Mouse (Mus musculus) thymus, adult 2 months (tissue): Measurements from ENCODE around the gene Anapc2. TPM values are rescaled to one million over a fixed set of nuclear protein-coding genes. Genes with fewer than 3 reads are reported as not detected.

Experiments
- DNase-seq: peaks from one replicate; pipeline ENCODE4 v3.0.0; 2021
- H3K27ac ChIP-seq: fragments of 200-500 bp; 2 replicates; pipeline ENCODE4 v1.5.1; 2012; ENCODE audit warnings: low read length, control low read depth; ENCODE audit not compliant: control insufficient read depth, insufficient read depth
- H3K27me3 ChIP-seq: fragments of 200-500 bp; 2 replicates; pipeline ENCODE4 v1.6.1; 2012; ENCODE audit warnings: mild to moderate bottlenecking, low read length, moderate library complexity, mixed read lengths; ENCODE audit not compliant: control insufficient read depth, insufficient read depth
- H3K36me3 ChIP-seq: fragments of 200-500 bp; 2 replicates; pipeline ENCODE4 v1.6.1; 2012; ENCODE audit warnings: mild to moderate bottlenecking, low read length, moderate library complexity; ENCODE audit not compliant: control insufficient read depth, insufficient read depth
- H3K4me1 ChIP-seq: fragments of 200-500 bp; replicated peaks from 2 replicates; pipeline ENCODE4 v1.6.1; 2012; ENCODE audit warnings: low read length; ENCODE audit not compliant: control insufficient read depth, insufficient read depth
- H3K4me3 ChIP-seq: fragments of 200-500 bp; 2 replicates; pipeline ENCODE4 v1.5.1; 2012; ENCODE audit warnings: mild to moderate bottlenecking, low read length, control low read depth, moderate library complexity; ENCODE audit not compliant: control insufficient read depth, insufficient read depth
- CTCF ChIP-seq: fragments of 200-500 bp; IDR thresholded peaks from 2 replicates; pipeline ENCODE4 v1.5.1; 2012; ENCODE audit warnings: mild to moderate bottlenecking, control low read depth, low read length, moderate library complexity, borderline replicate concordance; ENCODE audit not compliant: control insufficient read depth, poor library complexity, insufficient read depth; ENCODE audit errors: extremely low read depth
- POLR2A ChIP-seq: fragments of 200-500 bp; IDR thresholded peaks from 2 replicates; pipeline ENCODE4 v1.6.1; 2012; ENCODE audit warnings: mild to moderate bottlenecking, low read length, control low read depth, moderate library complexity; ENCODE audit not compliant: control insufficient read depth, poor library complexity, insufficient read depth; ENCODE audit errors: extremely low read depth
- WGBS: fragments of 180-500 bp; shearing (Covaris S2); methylation state at CpG from one replicate; pipeline ENCODE4 v1.1.7; 2018; 5-methylcytosine and 5-hydroxymethylcytosine counted together
- polyA plus RNA-seq: library from polyadenylated mRNA; depleted of rRNA; stranded (reverse); fragments of >200 nt; gene quantifications from 2 replicates; pipeline ENCODE4 v1.2.3, GENCODE M21; 2012

Gene Anapc2
- polyA plus RNA-seq, 1 experiment: 144 TPM

- H3K36me3 ChIP-seq: peaks cover under 1% of the 10 kb centered on the region
- WGBS: 90% methylated on average over 3 of the region's 3 CpGs
- H3K4me1 ChIP-seq: peaks cover 22% of the 10 kb centered on the region
- DNase-seq: no peak
- TF ChIP-seq CTCF: no peak
- TF ChIP-seq POLR2A: no peak
- H3K4me3 ChIP-seq: no peak overlapping the region
- no peaks in the 10 kb centered on the region for H3K27me3 ChIP-seq
- H3K27ac ChIP-seq: no peak overlapping the region
Observed at GRCm38 (mm10) chr2:25264851-25265250, 7.4 kb upstream of the Anapc2 start.

DNA sequence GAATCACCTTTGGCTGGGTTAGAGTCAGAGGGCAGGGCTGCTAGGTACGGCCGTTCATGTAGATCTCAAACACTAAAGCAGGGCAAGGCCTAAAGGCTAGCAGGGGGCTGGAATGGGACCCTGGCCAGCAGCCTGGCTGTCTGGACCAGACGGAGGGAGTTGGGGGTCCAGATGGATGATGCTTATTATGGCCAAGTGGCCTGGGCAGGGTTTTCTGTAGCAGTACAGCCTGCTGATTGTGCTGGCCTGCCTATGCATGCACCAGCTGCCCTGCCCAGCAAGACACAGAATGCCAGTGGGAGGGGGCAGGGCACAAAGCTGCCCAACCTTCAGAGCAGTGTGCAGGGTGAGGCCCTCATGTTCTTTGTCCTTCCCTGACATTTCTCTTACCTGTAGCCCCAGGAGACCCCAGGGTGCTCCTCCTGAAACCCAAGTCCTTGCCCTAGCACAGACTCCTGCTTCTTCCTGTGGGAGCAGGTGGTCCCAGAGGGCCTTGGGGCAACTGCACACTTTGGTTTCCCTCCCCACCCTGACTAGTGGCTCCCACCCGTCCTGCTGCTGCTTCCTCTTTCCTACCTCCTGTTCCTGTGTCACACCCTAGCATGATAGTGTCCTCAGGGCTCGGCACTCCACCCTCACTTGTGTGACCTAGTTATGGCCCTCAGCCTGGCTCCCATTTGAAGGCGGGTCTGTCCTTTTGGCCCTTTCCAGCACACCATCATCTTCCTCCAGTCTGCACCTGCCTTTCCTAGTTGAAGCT is 6.2 kb upstream of the Anapc2 start:
- Histone ChIP-seq H3K4me3 (no peak overlapping the region), H3K4me1 (peaks cover 24% of the 10 kb centered on the region), H3K36me3 (peaks cover 12% of the 10 kb centered on the region), H3K27me3 (no peaks in the 10 kb centered on the region), H3K27ac (no peak overlapping the region)
- WGBS: 61% methylated on average over 6 of the region's 6 CpGs
- no peak for TF ChIP-seq CTCF
- no peak for TF ChIP-seq POLR2A
- DNase-seq: no peak

- no peak overlapping the region for H3K4me3 ChIP-seq
- TF ChIP-seq CTCF (no peak), POLR2A (no peak)
- WGBS: 80% methylated on average over 2 of the region's 2 CpGs
- no peaks in the 10 kb centered on the region for H3K27me3 ChIP-seq
- H3K36me3 ChIP-seq: peaks cover 12% of the 10 kb centered on the region
- H3K4me1 ChIP-seq: peaks cover 30% of the 10 kb centered on the region
- H3K27ac ChIP-seq: no peak overlapping the region
- no peak for DNase-seq
Observed at GRCm38 (mm10) chr2:25266720-25267119, 5.6 kb upstream of the Anapc2 start.

- H3K27me3 ChIP-seq: no peaks in the 10 kb centered on the region
- no peak overlapping the region for H3K27ac ChIP-seq
- H3K4me1 ChIP-seq: peaks cover 31% of the 10 kb centered on the region
- TF ChIP-seq CTCF (no peak), POLR2A (no peak)
- no peak overlapping the region for H3K4me3 ChIP-seq
- H3K36me3 ChIP-seq: peaks cover 12% of the 10 kb centered on the region
- no peak for DNase-seq
Observed at GRCm38 (mm10) chr2:25267241-25267640, 5.0 kb upstream of the Anapc2 start.

GRCm38 (mm10) chr2:25267746-25268309 is 4.5 kb upstream of the Anapc2 start:
- no peaks in the 10 kb centered on the region for H3K27me3 ChIP-seq
- H3K4me1 ChIP-seq: peaks cover 33% of the 10 kb centered on the region
- 92% methylated on average over 4 of the region's 4 CpGs for WGBS
- no peak overlapping the region for H3K4me3 ChIP-seq
- no peak for TF ChIP-seq POLR2A
- no peak for TF ChIP-seq CTCF
- peaks cover 12% of the 10 kb centered on the region for H3K36me3 ChIP-seq
- H3K27ac ChIP-seq: no peak overlapping the region
- DNase-seq: no peak

- H3K4me1 ChIP-seq: peaks cover 17% of the 10 kb centered on the region
- DNase-seq: no peak
- H3K4me3 ChIP-seq: peak overlapping the region; percentile 87
- TF ChIP-seq CTCF (no peak), POLR2A (no peak)
- H3K36me3 ChIP-seq: peaks cover 35% of the 10 kb centered on the region
- H3K27me3 ChIP-seq: no peaks in the 10 kb centered on the region
- under 1% methylated on average over 29 of the region's 29 CpGs for WGBS
- H3K27ac ChIP-seq: no peak overlapping the region
Observed at GRCm38 (mm10) chr2:25272515-25272914, 237 bp downstream of the Anapc2 start.

DNA sequence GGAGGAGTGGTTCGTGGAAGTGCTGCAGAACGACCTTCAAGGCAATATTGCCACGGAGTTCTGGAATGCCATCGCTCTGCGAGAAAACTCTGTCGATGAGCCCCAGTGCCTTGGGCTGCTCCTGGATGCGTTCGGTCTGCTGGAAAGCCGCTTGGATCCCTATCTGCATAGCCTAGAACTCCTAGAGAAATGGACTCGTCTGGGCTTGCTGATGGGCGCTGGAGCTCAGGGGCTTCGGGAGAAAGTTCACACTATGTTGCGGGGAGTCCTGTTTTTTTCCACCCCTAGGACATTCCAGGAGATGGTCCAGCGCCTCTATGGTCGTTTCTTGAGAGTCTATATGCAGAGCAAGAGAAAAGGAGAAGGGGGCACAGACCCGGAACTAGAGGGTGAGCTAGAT is 732 bp downstream of the Anapc2 start:
- Histone ChIP-seq H3K27ac (no peak overlapping the region), H3K4me1 (peaks cover 17% of the 10 kb centered on the region), H3K4me3 (peak overlapping the region; percentile 87), H3K27me3 (no peaks in the 10 kb centered on the region), H3K36me3 (peaks cover 40% of the 10 kb centered on the region)
- DNase-seq: no peak
- WGBS: 39% methylated on average over 16 of the region's 16 CpGs
- TF ChIP-seq POLR2A (no peak), CTCF (no peak)
